Mouse (Mus musculus): ENCODE measurements around the gene Acot2. TPM values are rescaled to one million over a fixed set of nuclear protein-coding genes. Genes with fewer than 3 reads are reported as not detected.
"Not testable (repeated sequence)": the region's sequence is repeated elsewhere in the genome, so short reads cannot be mapped to it uniquely, and the experiment has no call there.

Acot2 gene
- total and polyA plus RNA-seq, 2 experiments from 2014 or later: 228 to 309 TPM

- Histone ChIP-seq H3K4me1 (ENCODE audit: control insufficient read depth, insufficient read depth) (peaks cover 20% of the 10 kb centered on the region), H3K9ac (replicated peaks; ENCODE audit: low read depth, low read length) (no peak overlapping the region), H3K36me3 (replicated peaks; ENCODE audit: control insufficient read depth, insufficient read depth, low read length) (peaks cover 9% of the 10 kb centered on the region), H3K4me2 (ENCODE audit: low read depth, low read length) (no peak overlapping the region), H3K4me3 (ENCODE audit: low read depth, low read length) (no peak overlapping the region), H3K27me3 (ENCODE audit: control insufficient read depth, insufficient read depth, low read length) (no peaks in the 10 kb centered on the region), H3K9me3 (replicated peaks; ENCODE audit: control insufficient read depth, low read length) (no peaks in the 10 kb centered on the region; the same call in 1 of the 2 replicates), H3K27ac (ENCODE audit: low read depth) (peak overlapping the region; percentile 81)
- TF ChIP-seq EP300 (IDR thresholded peaks at IDR 0.05; ENCODE audit: low read depth): no peak
- no peak for TF ChIP-seq CTCF (IDR thresholded peaks at IDR 0.05; ENCODE audit: low read depth)
- DNase-seq (ENCODE audit: low spot score) (no peak), ATAC-seq (ENCODE audit: insufficient read depth, low read depth) (peak; percentile 43; the same call in 1 of the 2 replicates)
- WGBS: 44% methylated on average over 11 of the region's 11 CpGs
Measured at GRCm38 (mm10) chr12:83998341-83999107, 10.9 kb downstream of the Acot2 start.

DNA sequence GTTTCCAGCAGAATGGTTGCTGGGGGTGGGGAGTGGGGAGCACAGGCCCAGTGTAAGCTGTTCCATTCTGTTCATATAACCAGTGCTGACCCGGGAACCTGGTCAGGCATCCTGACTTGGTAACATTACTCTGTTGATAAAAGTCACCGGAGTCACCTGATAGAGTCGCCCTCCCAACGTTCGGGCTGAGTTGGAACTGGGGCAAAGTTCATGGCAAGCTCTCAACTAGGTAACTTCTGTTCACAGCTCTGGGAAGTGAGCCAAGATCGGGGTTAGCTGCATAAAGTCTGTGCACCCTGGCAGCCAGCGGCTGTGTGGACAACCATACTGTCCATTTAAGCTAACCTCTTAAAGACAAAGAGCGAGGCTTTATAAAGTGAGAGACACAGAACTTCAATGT, 11.6 kb downstream of the Acot2 start:
- peak; percentile 93 for TF ChIP-seq EP300 (IDR thresholded peaks at IDR 0.05; ENCODE audit: low read depth)

DNA sequence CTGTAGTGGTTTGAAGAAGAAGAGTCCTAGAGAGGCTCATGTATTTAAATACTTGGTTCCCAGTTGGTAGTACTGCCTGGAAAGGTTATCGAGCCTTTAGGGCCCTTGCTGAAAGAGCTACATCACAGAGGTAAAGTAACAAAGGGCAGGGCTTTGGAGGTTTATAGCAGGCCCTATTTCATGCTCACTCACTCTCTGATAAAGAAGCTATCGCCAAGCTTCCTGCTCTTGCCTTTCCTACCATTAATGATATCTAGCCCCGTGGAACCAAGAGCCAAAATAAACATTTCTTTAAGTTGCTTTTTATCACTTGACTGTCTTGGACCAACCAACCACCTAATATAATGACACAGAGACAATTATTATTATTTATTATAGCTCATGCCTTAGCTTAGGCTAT, 12.8 kb downstream of the Acot2 start:
- ATAC-seq (ENCODE audit: insufficient read depth, low read depth) (no peak), DNase-seq (ENCODE audit: low spot score) (no peak)
- Histone ChIP-seq H3K9me3 (replicated peaks; ENCODE audit: control insufficient read depth, low read length) (no peaks in the 10 kb centered on the region; the same call in 1 of the 2 replicates), H3K27me3 (ENCODE audit: control insufficient read depth, insufficient read depth, low read length) (no peaks in the 10 kb centered on the region), H3K4me3 (ENCODE audit: low read depth, low read length) (no peak overlapping the region), H3K4me1 (ENCODE audit: control insufficient read depth, insufficient read depth) (peaks cover 20% of the 10 kb centered on the region), H3K9ac (replicated peaks; ENCODE audit: low read depth, low read length) (no peak overlapping the region), H3K36me3 (replicated peaks; ENCODE audit: control insufficient read depth, insufficient read depth, low read length) (no peaks in the 10 kb centered on the region), H3K4me2 (ENCODE audit: low read depth, low read length) (no peak overlapping the region), H3K27ac (ENCODE audit: low read depth) (no peak overlapping the region)
- TF ChIP-seq EP300 (IDR thresholded peaks at IDR 0.05; ENCODE audit: low read depth) (no peak), CTCF (IDR thresholded peaks at IDR 0.05; ENCODE audit: low read depth) (no peak)
- WGBS: 44% methylated on average over 3 of the region's 3 CpGs

More for the DNA sequence above, 11.6 kb downstream of the Acot2 start:
- Histone ChIP-seq H3K4me1 (ENCODE audit: control insufficient read depth, insufficient read depth) (peaks cover 20% of the 10 kb centered on the region), H3K27ac (ENCODE audit: low read depth) (peak overlapping the region; percentile 81), H3K4me2 (ENCODE audit: low read depth, low read length) (0 out of 2 replicates have a peak overlapping the region, but pooled peaks have one; percentile 33)
- whole genome bisulfite sequencing: 20% methylated on average over 8 of the region's 8 CpGs
- peak; percentile 94 for ATAC-seq (ENCODE audit: insufficient read depth, low read depth)
- H3K9me3 ChIP-seq (replicated peaks; ENCODE audit: control insufficient read depth, low read length); H3K36me3 ChIP-seq (replicated peaks; ENCODE audit: control insufficient read depth, insufficient read depth, low read length); H3K4me3 ChIP-seq (ENCODE audit: low read depth, low read length); H3K9ac ChIP-seq (replicated peaks; ENCODE audit: low read depth, low read length); H3K27me3 ChIP-seq (ENCODE audit: control insufficient read depth, insufficient read depth, low read length): not testable (repeated sequence)
- DNase-seq (ENCODE audit: low spot score): peak; percentile 90

GRCm38 (mm10) chr12:84003866-84004265, 16.2 kb downstream of the Acot2 start:
- Histone ChIP-seq H3K4me2 (ENCODE audit: low read depth, low read length) (no peak overlapping the region), H3K4me3 (ENCODE audit: low read depth, low read length) (no peak overlapping the region), H3K4me1 (ENCODE audit: control insufficient read depth, insufficient read depth) (peaks cover 14% of the 10 kb centered on the region), H3K9me3 (replicated peaks; ENCODE audit: control insufficient read depth, low read length) (no peaks in the 10 kb centered on the region; the same call in 1 of the 2 replicates), H3K9ac (replicated peaks; ENCODE audit: low read depth, low read length) (no peak overlapping the region), H3K27me3 (ENCODE audit: control insufficient read depth, insufficient read depth, low read length) (no peaks in the 10 kb centered on the region), H3K36me3 (replicated peaks; ENCODE audit: control insufficient read depth, insufficient read depth, low read length) (no peaks in the 10 kb centered on the region), H3K27ac (ENCODE audit: low read depth) (no peak overlapping the region)
- 78% methylated on average over 1 of the region's 1 CpGs for WGBS
- DNase-seq (ENCODE audit: low spot score) (no peak), ATAC-seq (ENCODE audit: insufficient read depth, low read depth) (no peak)
- no peak for TF ChIP-seq CTCF (IDR thresholded peaks at IDR 0.05; ENCODE audit: low read depth)
- no peak for TF ChIP-seq EP300 (IDR thresholded peaks at IDR 0.05; ENCODE audit: low read depth)

DNA sequence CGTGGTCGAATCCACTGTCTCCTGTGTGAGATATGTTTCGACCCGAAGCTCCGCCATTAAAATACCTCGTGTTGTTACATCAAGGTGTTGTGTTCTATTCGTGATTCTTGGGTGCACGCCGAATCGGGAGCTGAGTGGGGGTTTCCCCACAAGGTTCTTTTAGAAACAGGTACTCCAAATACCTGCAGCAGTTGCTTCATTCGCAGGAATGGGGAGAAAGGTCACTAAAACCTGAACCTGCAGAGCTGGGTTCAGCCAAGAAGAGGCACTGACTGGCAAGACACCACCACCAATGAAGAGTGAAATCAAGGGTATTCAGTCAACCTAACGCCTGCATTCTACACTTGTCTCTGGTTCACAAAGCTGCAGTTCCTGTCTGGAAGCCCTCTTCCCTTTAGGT, 20.6 kb downstream of the Acot2 start:
- Histone ChIP-seq H3K4me3 (ENCODE audit: low read depth, low read length) (no peak overlapping the region), H3K27me3 (ENCODE audit: control insufficient read depth, insufficient read depth, low read length) (no peaks in the 10 kb centered on the region), H3K36me3 (replicated peaks; ENCODE audit: control insufficient read depth, insufficient read depth, low read length) (no peaks in the 10 kb centered on the region), H3K27ac (ENCODE audit: low read depth) (no peak overlapping the region), H3K4me1 (ENCODE audit: control insufficient read depth, insufficient read depth) (peaks cover 15% of the 10 kb centered on the region), H3K4me2 (ENCODE audit: low read depth, low read length) (no peak overlapping the region), H3K9me3 (replicated peaks; ENCODE audit: control insufficient read depth, low read length) (no peaks in the 10 kb centered on the region), H3K9ac (replicated peaks; ENCODE audit: low read depth, low read length) (no peak overlapping the region)
- TF ChIP-seq EP300 (IDR thresholded peaks at IDR 0.05; ENCODE audit: low read depth): no peak
- WGBS: 91% methylated on average over 11 of the region's 12 CpGs
- ATAC-seq (ENCODE audit: insufficient read depth, low read depth) (no peak), DNase-seq (ENCODE audit: low spot score) (no peak)
